Mouse (Mus musculus) G1E (cell line): ENCODE results near the gene Zbtb40. TPM values are rescaled to one million over a fixed set of nuclear protein-coding genes. Genes with fewer than 3 reads are reported as not detected.
A peak's percentile ranks its signal among the peaks of the same experiment; 100 is the strongest.

Experiments
- ATAC-seq: 2 replicates; pipeline ENCODE4 v1.8.0; 2016; ENCODE audit warnings: mild to moderate bottlenecking; ENCODE audit not compliant: insufficient number of reproducible peaks, poor library complexity, low FRiP score, severe bottlenecking; ENCODE audit errors: extremely low read depth
- DNase-seq: peaks from one replicate; pipeline ENCODE4 v3.0.0; 2012; ENCODE audit warnings: low spot score
- H3K27me3 ChIP-seq: 2 replicates; pipeline ENCODE4 v1.6.1; 2012; ENCODE audit warnings: mild to moderate bottlenecking, low read length, inconsistent platforms; ENCODE audit not compliant: insufficient read depth
- H3K36me3 ChIP-seq: replicated peaks from 2 replicates; pipeline ENCODE3; 2012; ENCODE audit warnings: mild to moderate bottlenecking, inconsistent platforms
- H3K4me1 ChIP-seq: 2 replicates; pipeline ENCODE4 v1.6.1; 2012; ENCODE audit warnings: low read depth, low read length, inconsistent platforms, mixed read lengths; ENCODE audit not compliant: insufficient read depth
- H3K4me3 ChIP-seq: 2 replicates; pipeline ENCODE4 v1.5.1; 2012; ENCODE audit warnings: low read depth, mild to moderate bottlenecking, inconsistent platforms, low read length, moderate library complexity, mixed read lengths
- H3K9me3 ChIP-seq: replicated peaks from 2 replicates; pipeline ENCODE4 v1.6.1; 2012; ENCODE audit warnings: inconsistent platforms
- CTCF ChIP-seq: IDR thresholded peaks from 2 replicates; pipeline ENCODE4 v1.5.1; 2012; ENCODE audit warnings: low read depth, low read length, inconsistent platforms, mixed read lengths
- GATA1 ChIP-seq: IDR thresholded peaks from 2 replicates; pipeline ENCODE4 v1.6.1; 2012; ENCODE audit warnings: borderline replicate concordance, low read length, inconsistent platforms, mixed read lengths
- GATA2 ChIP-seq: IDR thresholded peaks from 2 replicates; pipeline ENCODE4 v1.6.1; 2012; ENCODE audit warnings: low read depth, low read length, inconsistent platforms, borderline replicate concordance
- POLR2AphosphoS5 ChIP-seq: IDR thresholded peaks from 2 replicates; pipeline ENCODE4 v1.6.1; 2012; ENCODE audit warnings: low read depth, low read length, inconsistent platforms; ENCODE audit not compliant: insufficient replicate concordance
- TAL1 ChIP-seq: conservative IDR thresholded peaks from 2 replicates; pipeline ENCODE4 v1.6.1; 2012; ENCODE audit warnings: low read depth, low read length, inconsistent platforms, mixed read lengths
- polyA plus RNA-seq: library from polyadenylated mRNA; stranded (reverse); fragments of >175 nt; gene quantifications from 2 replicates; pipeline ENCODE4 v1.2.3, GENCODE M21; 2012
- total RNA-seq, 2 experiments: library from RNA; stranded (forward) in 1 of 2; stranded (reverse) in 1 of 2; fragments of 200-1000 nt in 1 of 2; fragments of >200 nt in 1 of 2; fragmentation: Nextera tagmentation in 1 of 2; gene quantifications; 2 replicates each; pipeline ENCODE4 v1.2.3; 2014 to 2017

Gene Zbtb40
- total and polyA plus RNA-seq, 3 experiments, result 14.4 to 17.8 (median 16.7) TPM

DNA sequence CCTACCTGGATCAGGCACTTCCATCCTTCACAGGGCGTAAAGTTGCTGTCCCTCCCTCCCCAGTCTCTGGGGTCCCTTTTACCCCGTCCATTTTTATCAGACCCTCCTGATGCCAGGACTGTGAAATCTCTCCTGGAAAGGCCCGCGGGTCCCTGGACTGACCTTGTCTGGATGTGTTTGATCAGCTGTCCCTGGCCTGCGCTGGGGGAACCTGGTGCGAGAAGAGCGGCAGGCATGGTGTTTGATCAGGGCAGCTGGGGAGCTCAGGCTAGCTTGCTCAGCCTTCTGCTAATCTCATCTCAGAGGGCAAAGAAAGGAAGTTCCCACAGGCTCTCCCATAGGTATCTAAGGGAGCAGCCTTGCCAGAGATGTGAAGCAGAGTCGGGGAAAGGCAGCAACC lies 71.4 kb downstream of the Zbtb40 start:
- Histone ChIP-seq H3K4me1 (peaks cover 2% of the 10 kb centered on the region; the same call in 1 of the 2 replicates), H3K4me3 (no peak overlapping the region), H3K9me3 (no peaks in the 10 kb centered on the region), H3K27me3 (peaks cover 32% of the 10 kb centered on the region), H3K36me3 (peaks cover 29% of the 10 kb centered on the region)
- DNase-seq (no peak), ATAC-seq (no peak)
- TF ChIP-seq CTCF (no peak), POLR2AphosphoS5 (no peak)

DNA sequence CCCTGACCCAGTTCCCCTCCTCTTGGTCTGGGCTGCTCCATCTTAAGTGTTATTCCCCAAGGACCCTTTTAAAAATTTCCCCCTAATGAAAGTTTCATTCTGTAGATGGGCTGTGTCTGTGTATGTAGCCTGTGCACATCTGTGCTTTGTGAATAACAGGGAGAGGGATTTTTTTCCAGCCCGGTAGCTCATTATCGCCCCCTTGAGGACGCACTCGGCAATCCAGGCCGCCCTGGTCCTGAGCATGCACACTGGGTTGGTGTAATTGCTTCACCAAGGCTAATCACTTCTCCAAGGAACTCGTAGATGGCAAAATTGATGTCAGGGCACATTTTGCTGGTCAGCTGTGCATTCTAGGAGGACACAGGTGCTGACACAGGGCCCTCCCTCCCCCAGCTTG lies 77.7 kb downstream of the Zbtb40 start:
- Histone ChIP-seq H3K4me1 (no peaks in the 10 kb centered on the region), H3K9me3 (no peaks in the 10 kb centered on the region), H3K4me3 (no peak overlapping the region), H3K27me3 (peaks cover 59% of the 10 kb centered on the region), H3K36me3 (no peaks in the 10 kb centered on the region)
- ATAC-seq, result no peak
- TF ChIP-seq CTCF (peak; percentile 81), GATA1 (no peak)
- peak; percentile 38 for DNase-seq

DNA sequence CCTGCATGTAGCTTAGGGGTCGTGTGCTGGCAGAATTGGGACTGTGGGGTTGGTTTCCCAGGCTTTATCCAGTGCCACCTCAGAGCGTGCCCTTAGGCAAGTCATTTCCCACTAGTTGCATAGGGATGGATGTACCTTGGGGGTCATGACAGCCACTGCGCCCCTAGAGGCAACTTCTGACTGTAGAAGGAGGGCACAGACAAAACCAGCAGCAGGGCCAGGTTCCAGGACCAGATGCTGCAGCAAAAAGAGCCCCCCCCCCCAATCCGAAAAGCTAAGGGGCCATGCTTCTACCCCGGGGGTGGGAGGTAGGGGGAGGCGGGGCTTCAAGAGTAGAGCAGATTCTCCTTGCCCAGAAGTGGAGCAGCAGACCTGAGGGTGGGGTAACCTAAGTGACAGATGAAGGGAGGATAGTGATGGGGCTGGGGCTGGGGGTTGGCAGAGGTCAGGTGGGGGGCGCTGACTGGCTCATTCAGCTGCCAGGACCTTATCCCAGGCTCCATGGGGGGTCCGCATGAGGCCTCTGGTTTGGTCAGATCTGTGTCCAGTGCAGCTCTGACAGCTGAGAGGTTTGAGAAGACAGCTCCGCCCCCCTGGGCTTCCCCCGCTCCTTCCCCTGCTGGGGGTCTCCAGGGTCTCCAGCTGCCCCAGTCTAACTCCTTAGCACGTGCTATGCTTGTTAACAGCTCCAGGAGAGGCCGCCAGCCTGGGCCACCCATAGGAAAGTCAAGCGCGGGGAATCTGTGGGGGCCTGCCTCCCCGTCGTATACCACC lies 78.9 kb downstream of the Zbtb40 start:
- Histone ChIP-seq H3K27me3 (peaks cover 59% of the 10 kb centered on the region), H3K4me3 (no peak overlapping the region), H3K9me3 (no peaks in the 10 kb centered on the region), H3K36me3 (no peaks in the 10 kb centered on the region), H3K4me1 (no peaks in the 10 kb centered on the region)
- no peak for ATAC-seq
- DNase-seq, result no peak
- no peak for TF ChIP-seq GATA1
- no peak for TF ChIP-seq CTCF

DNA sequence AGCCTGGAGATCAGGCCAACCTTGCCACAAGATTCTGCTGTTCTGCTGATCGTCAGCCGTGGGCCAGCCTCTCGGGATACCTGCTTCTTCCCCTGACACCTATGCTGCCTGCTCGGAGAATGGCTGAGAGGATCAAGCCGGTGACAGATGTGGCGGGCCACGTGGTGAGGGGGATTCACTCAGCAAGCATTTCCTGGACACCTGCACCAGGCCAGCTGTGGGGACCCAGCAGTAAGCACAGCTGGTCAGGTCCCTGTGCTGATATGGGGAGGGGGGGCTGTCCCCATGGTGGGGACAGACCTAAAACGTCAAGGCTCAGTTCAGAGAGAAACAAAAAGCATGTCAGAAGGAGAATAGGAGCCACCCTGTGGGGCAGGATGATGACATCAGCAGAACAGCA lies 79.5 kb downstream of the Zbtb40 start:
- H3K36me3 ChIP-seq, result no peaks in the 10 kb centered on the region
- H3K4me1 ChIP-seq, result no peaks in the 10 kb centered on the region
- no peak for DNase-seq
- TF ChIP-seq GATA1 (no peak), TAL1 (no peak), CTCF (no peak), POLR2AphosphoS5 (no peak), GATA2 (no peak)
- ATAC-seq, result no peak
- no peak overlapping the region for H3K4me3 ChIP-seq
- H3K27me3 ChIP-seq, result peaks cover 54% of the 10 kb centered on the region
- H3K9me3 ChIP-seq, result no peaks in the 10 kb centered on the region

DNA sequence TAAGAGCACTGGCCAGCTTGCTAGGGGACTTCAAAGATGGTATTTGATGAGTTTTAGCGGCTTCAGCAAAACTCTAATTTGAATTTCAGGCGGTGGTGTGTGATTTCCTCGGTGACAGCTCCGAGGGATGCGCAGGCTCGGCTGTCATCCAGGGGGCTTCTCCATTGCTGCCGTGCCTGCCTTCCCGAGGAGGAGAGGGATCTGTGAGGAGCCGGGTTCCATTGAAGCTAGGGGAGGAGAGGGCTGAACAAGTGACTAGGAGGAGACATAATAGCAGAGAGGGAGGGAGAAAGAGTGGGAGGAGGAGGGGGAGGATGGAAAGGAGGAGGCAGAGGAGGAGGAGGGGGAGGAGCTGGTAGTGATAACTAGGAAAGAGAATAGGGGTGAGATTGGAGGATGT lies 81.1 kb downstream of the Zbtb40 start:
- Histone ChIP-seq H3K27me3 (peaks cover 47% of the 10 kb centered on the region), H3K36me3 (no peaks in the 10 kb centered on the region)

DNA sequence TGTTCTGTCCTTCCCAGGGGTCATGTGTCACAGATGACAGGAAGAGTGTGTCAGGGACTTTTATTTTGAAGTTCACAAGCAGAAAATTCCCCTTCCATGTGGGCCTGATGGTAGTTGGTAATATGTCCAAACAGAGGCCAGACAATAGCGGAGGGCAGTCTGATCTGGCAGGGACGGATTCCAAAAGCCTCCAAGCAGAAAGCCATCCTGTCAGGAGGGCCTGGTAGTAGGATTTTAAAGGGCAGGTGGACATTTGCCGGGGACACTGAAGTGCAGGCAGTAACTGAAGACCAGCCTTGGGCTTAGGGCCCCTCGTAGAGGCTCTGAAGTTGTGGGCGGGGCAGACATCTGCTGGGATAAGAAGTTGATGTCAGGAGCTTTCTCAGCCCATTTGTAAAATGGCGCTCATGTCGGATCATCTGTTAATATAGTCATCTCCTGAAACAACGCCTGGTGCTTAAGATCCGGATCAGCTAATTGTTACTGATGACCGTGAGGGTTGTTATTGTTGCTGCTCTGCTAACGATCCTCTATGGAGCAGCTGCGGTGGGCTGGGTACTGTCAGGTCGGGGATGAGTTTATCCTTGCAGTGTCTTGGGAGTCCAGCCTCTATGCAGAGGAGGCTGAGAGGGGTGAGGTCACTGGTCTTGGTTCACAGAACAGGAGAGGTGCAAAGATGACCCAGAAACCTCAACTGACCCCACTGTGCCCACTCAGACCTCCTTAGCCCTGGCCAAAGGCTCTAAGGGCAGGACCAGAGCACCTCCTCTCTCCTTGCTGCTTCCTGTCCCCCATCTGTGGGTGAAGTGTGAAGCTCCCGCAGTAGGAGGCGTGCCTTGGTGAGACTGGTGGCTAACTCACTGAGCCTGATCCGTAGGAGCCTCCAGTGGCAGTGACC lies 81.9 kb downstream of the Zbtb40 start:
- no peak for TF ChIP-seq TAL1
- TF ChIP-seq POLR2AphosphoS5, result no peak
- TF ChIP-seq GATA2, result no peak
- no peak for TF ChIP-seq CTCF
- TF ChIP-seq GATA1, result no peak
- H3K36me3 ChIP-seq, result no peaks in the 10 kb centered on the region
- DNase-seq, result no peak
- H3K27me3 ChIP-seq, result peaks cover 50% of the 10 kb centered on the region
- H3K9me3 ChIP-seq, result no peaks in the 10 kb centered on the region
- no peak overlapping the region for H3K4me3 ChIP-seq
- no peak for ATAC-seq
- H3K4me1 ChIP-seq, result peaks cover 4% of the 10 kb centered on the region

More for the DNA sequence above, 81.1 kb downstream of the Zbtb40 start:
- TF ChIP-seq GATA2 (no peak), CTCF (no peak), POLR2AphosphoS5 (no peak), GATA1 (no peak), TAL1 (no peak)
- no peak overlapping the region for H3K4me3 ChIP-seq
- DNase-seq (no peak), ATAC-seq (no peak)
- H3K9me3 ChIP-seq, result no peaks in the 10 kb centered on the region
- H3K4me1 ChIP-seq, result no peaks in the 10 kb centered on the region
